Mouse (Mus musculus) myocyte (in vitro differentiated cells): Measurements from ENCODE around the gene Pde4a. TPM values are rescaled to one million over a fixed set of nuclear protein-coding genes. Genes with fewer than 3 reads are reported as not detected.

Experiments used
- H3K27me3 ChIP-seq: one replicate; pipeline ENCODE4 v1.6.1; 2011; ENCODE audit not compliant: control insufficient read depth, insufficient read depth, insufficient read length
- H3K36me3 ChIP-seq: one replicate; pipeline ENCODE4 v1.6.1; 2011; ENCODE audit not compliant: control insufficient read depth, insufficient read depth
- H3K4me2 ChIP-seq: one replicate; pipeline ENCODE4 v1.6.1; 2011; ENCODE audit warnings: low read depth, control low read depth
- H3K4me3 ChIP-seq: one replicate; pipeline ENCODE4 v1.5.1; 2011; ENCODE audit warnings: mild to moderate bottlenecking, control low read depth, moderate library complexity
- H3K79me2 ChIP-seq: one replicate; pipeline ENCODE4 v1.6.1; 2011; ENCODE audit not compliant: control insufficient read depth, insufficient read depth
- H3ac ChIP-seq: one replicate; pipeline ENCODE4 v1.6.1; 2011; ENCODE audit not compliant: control insufficient read depth, insufficient read length
- CEBPB ChIP-seq: IDR thresholded peaks from 2 replicates; pipeline ENCODE4 v1.6.1; 2011; ENCODE audit warnings: mild to moderate bottlenecking, moderate library complexity; ENCODE audit not compliant: poor library complexity, insufficient read depth, severe bottlenecking
- E2F4 ChIP-seq: IDR thresholded peaks from one replicate; pipeline ENCODE4 v1.6.1; 2011; ENCODE audit warnings: mild to moderate bottlenecking, control low read depth, moderate library complexity; ENCODE audit not compliant: insufficient read depth
- MAX ChIP-seq: IDR thresholded peaks from one replicate; pipeline ENCODE4 v1.6.1; 2011; ENCODE audit warnings: low read depth, mild to moderate bottlenecking, control low read depth
- MYOD1 ChIP-seq, 3 experiments: IDR thresholded peaks; one replicate each; pipeline ENCODE4 v1.6.1; 2011; ENCODE audit warnings: control low read depth in 2 of 3, low read depth in 2 of 3, mild to moderate bottlenecking in 2 of 3, moderate library complexity in 1 of 3; ENCODE audit not compliant: insufficient read length in 2 of 3, control insufficient read depth in 1 of 3
- MYOG ChIP-seq, 3 experiments: IDR thresholded peaks; one replicate each; pipeline ENCODE4 v1.6.1; 2011; ENCODE audit warnings: control low read depth in 2 of 3, low read depth in 2 of 3, mild to moderate bottlenecking in 2 of 3; ENCODE audit not compliant: insufficient read length in 2 of 3, control insufficient read depth in 1 of 3, insufficient read depth in 1 of 3
- POLR2A ChIP-seq: IDR thresholded peaks from one replicate; pipeline ENCODE4 v1.6.1; 2011; ENCODE audit warnings: low read depth, mild to moderate bottlenecking, control low read depth, moderate library complexity; ENCODE audit not compliant: insufficient read length
- POLR2AphosphoS2 ChIP-seq: IDR thresholded peaks from one replicate; pipeline ENCODE4 v1.6.1; 2011; ENCODE audit warnings: low read depth, control low read depth; ENCODE audit not compliant: insufficient read length
- REST ChIP-seq: IDR thresholded peaks from one replicate; pipeline ENCODE4 v1.6.1; 2011; ENCODE audit warnings: mild to moderate bottlenecking, control low read depth, moderate library complexity; ENCODE audit not compliant: insufficient read depth, insufficient read length
- SRF ChIP-seq: IDR thresholded peaks from one replicate; pipeline ENCODE4 v1.6.1; 2011; ENCODE audit warnings: low read depth; ENCODE audit not compliant: control insufficient read depth, insufficient read length
- TCF12 ChIP-seq: IDR thresholded peaks from one replicate; pipeline ENCODE4 v1.6.1; 2011; ENCODE audit warnings: mild to moderate bottlenecking, control low read depth; ENCODE audit not compliant: poor library complexity, insufficient read depth, severe bottlenecking
- TCF3 ChIP-seq: IDR thresholded peaks from one replicate; pipeline ENCODE4 v1.6.1; 2011; ENCODE audit warnings: low read depth, control low read depth; ENCODE audit not compliant: insufficient read length
- USF1 ChIP-seq: IDR thresholded peaks from one replicate; pipeline ENCODE4 v1.6.1; 2011; ENCODE audit warnings: low read depth, mild to moderate bottlenecking, control low read depth, moderate library complexity
- polyA plus RNA-seq: library from polyadenylated mRNA; unstranded; fragments of >200 nt; fragmentation: generic; extraction: Trizol; gene quantifications from one replicate; pipeline ENCODE4 v1.2.1, GENCODE M21; 2012; ENCODE audit warnings: missing spikeins

The Pde4a gene
- polyA plus RNA-seq = 3.6 TPM

DNA sequence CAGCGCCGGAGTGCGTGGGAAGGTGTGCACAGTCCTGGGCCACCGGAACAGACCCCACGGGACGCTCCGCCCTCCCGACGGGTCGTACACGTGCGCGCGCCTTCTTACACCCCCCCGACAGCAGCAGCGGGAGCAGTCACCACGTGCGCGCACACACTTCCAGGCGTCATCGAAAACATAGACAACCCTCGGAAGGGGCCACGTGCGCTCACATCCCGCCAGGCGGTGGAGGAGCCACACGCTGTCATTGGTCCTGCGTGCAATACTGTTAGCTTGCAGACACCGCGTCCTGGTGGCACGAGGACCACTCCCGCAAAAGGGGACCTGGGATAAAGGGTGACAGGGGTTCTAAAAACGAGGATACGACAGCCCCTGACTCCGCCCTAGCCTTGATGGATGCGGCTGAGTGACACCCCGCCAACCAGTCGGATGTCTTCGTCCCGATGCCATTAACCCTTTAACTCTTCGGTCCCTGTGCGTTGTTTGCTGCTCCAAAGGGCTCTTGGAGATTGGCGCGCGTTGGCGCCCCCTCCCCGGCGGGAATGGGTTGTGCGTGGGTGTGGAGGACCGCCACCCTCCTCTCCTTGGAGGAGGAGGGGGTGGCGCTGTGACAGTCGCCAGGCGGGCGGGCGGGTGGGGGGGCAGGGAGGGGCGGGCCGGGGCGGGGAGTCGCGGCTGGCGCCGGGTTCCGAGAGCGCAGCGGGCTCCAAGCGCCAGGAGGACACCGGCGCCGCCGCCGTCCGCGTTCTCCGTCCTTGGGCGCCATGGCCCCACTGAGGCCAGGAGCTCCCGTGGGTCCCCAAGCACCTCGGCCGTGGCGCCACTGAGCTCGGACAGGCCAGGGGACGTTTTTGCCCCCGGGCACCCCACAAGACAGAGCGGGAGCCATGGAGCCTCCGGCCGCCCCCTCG lies at the start of gene Pde4a:
Pde4a (plus strand) TSS at position 674 of the 911 bp plus-strand sequence.
- Histone ChIP-seq H3K4me2 (peak within 1 kb of the TSS; percentile 95), H3K79me2 (no peaks in the 10 kb centered on the region), H3ac (peak within 1 kb of the TSS; percentile 83), H3K36me3 (no peaks in the 10 kb centered on the region), H3K4me3 (peak within 1 kb of the TSS; percentile 34), H3K27me3 (no peaks in the 10 kb centered on the region)
- TF ChIP-seq CEBPB = no peak
- peak; percentile 17 for TF ChIP-seq POLR2AphosphoS2
- TF ChIP-seq POLR2A = peak; percentile 42
- TF ChIP-seq MYOG (IDR thresholded peaks at IDR 0.05; ENCODE audit: control insufficient read depth in 1 of 3, insufficient read depth in 1 of 3, insufficient read length in 2 of 3, low read depth in 2 of 3) = peak in 1 of 3 experiments; percentile 19

DNA sequence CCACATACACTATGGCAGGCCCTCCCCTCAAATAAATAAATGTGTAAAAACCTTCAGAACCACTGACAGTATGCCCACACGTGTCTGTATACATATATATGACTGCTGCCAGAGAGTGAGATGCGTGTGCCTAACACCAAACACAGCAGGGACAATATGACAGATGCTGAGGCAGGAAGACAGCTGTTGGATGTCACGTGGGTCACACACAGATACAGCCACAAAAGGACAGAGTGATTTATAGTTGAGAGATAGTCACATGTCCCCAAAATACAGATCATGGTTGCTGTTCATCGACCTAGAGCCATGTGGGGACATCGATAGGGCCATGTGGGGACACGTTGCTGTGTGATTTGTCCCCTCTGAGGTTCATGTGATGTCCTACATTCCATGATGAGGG lies 48.4 kb upstream of the Pde4a start:
- Histone ChIP-seq H3K4me3 (no peak overlapping the region), H3K36me3 (no peaks in the 10 kb centered on the region), H3K79me2 (no peaks in the 10 kb centered on the region), H3K4me2 (no peak overlapping the region), H3K27me3 (no peaks in the 10 kb centered on the region), H3ac (no peak overlapping the region)
- TF ChIP-seq MYOD1 (IDR thresholded peaks at IDR 0.05; ENCODE audit: control insufficient read depth in 1 of 3, insufficient read length in 2 of 3, low read depth in 2 of 3) (peak in 2 of 3 experiments; percentile 60), REST (no peak), MYOG (IDR thresholded peaks at IDR 0.05; ENCODE audit: control insufficient read depth in 1 of 3, insufficient read depth in 1 of 3, insufficient read length in 2 of 3, low read depth in 2 of 3) (no peak), USF1 (peak; percentile 16)

DNA sequence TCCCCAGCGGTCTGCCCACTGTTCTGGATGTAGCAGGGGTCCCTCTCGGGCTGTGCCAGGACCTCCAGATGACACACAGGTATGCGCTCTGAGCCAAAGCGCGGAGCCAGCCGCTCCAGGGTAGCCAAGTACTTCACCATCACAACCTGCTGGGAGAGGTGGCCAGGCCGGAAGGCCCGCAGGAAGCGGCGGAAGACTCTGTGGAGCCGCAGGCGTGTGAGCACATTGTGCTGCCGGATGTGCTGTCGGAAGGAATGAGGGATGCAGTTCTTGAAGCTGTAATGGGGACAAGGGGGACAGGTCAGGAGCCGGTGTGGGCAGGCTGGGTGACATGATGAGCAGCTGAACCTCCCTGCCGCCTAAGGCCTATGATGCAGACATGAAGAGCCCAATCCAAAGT lies 44.0 kb upstream of the Pde4a start:
- Histone ChIP-seq H3ac (no peak overlapping the region), H3K79me2 (no peaks in the 10 kb centered on the region), H3K27me3 (no peaks in the 10 kb centered on the region), H3K36me3 (peaks cover 6% of the 10 kb centered on the region), H3K4me2 (no peak overlapping the region), H3K4me3 (no peak overlapping the region)
- no peak for TF ChIP-seq SRF

DNA sequence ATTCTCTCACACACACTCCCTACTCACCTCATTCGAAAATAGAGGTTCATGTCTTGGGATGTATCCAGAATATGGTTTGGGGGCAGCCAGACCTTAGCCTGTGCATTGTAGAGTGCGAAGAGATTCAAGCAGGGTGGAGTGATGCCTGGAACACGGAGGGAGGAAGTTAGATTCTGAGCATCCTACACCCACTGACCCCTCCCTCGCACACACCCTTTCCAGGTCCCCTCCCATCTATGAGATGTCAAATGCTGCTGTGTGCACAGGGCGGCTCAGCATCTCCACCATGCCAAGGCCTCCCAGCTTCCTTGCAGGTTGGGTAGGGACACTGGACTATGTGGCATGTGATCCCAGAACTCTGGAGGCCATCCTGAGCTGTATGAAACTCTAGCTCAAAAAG lies 40.7 kb upstream of the Pde4a start:
- H3ac ChIP-seq = no peak overlapping the region
- no peak for TF ChIP-seq CEBPB
- TF ChIP-seq MYOG (IDR thresholded peaks at IDR 0.05; ENCODE audit: control insufficient read depth in 1 of 3, insufficient read depth in 1 of 3, insufficient read length in 2 of 3, low read depth in 2 of 3) = no peak
- no peak for TF ChIP-seq MYOD1 (IDR thresholded peaks at IDR 0.05; ENCODE audit: control insufficient read depth in 1 of 3, insufficient read length in 2 of 3, low read depth in 2 of 3)
- TF ChIP-seq POLR2A = no peak
- TF ChIP-seq MAX = no peak
- no peak for TF ChIP-seq SRF
- H3K36me3 ChIP-seq = peaks cover 10% of the 10 kb centered on the region
- no peaks in the 10 kb centered on the region for H3K27me3 ChIP-seq
- H3K4me2 ChIP-seq = no peak overlapping the region
- no peaks in the 10 kb centered on the region for H3K79me2 ChIP-seq
- no peak overlapping the region for H3K4me3 ChIP-seq

DNA sequence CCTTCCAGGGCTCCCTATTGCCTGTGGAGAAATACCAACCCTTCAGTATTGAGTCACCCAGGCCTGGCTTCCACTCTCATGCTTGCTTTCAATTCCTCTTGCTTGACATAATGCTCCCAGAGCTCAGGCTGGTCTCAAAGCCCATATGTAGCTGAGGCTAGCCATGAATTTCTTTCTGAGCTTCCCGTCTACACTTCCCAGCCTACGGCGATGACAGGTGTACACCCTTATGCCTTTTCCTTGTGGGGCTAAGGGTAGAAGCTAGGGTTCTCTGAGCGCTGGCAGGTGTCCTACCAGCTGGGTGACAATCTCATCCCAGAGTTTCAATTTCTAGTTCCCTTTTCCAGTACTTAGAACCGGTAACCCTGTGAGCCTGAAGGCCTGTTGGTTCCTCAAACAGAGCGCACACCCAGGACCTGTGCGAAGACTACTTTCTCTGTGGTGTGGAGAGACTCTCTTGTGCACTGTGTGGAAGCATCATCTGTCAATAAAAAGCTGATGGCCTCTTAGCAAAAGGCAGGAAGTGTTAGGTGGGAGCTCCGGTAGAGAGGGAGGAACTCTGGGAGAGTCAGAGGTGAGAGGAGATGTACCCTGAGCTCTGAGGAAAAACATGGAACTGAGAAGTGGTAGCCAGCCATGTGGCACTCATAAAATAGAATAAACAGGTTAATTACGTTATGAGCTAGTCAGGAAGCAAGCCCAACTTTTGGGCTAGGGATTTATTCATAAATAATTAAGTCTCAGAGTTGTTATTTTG lies 39.8 kb upstream of the Pde4a start:
- Histone ChIP-seq H3K4me3 (no peak overlapping the region), H3ac (no peak overlapping the region), H3K4me2 (no peak overlapping the region), H3K36me3 (peaks cover 10% of the 10 kb centered on the region), H3K27me3 (no peaks in the 10 kb centered on the region), H3K79me2 (no peaks in the 10 kb centered on the region)
- TF ChIP-seq CEBPB = no peak
- TF ChIP-seq POLR2A = no peak
- TF ChIP-seq TCF12 = no peak
- TF ChIP-seq MYOG (IDR thresholded peaks at IDR 0.05; ENCODE audit: control insufficient read depth in 1 of 3, insufficient read depth in 1 of 3, insufficient read length in 2 of 3, low read depth in 2 of 3) = no peak
- TF ChIP-seq MAX = no peak
- TF ChIP-seq TCF3 = no peak
- no peak for TF ChIP-seq MYOD1 (IDR thresholded peaks at IDR 0.05; ENCODE audit: control insufficient read depth in 1 of 3, insufficient read length in 2 of 3, low read depth in 2 of 3)
- TF ChIP-seq REST = no peak
- no peak for TF ChIP-seq E2F4
- no peak for TF ChIP-seq USF1
- TF ChIP-seq SRF = no peak
